Mouse (Mus musculus) CH12.LX (cell line): Measurements from ENCODE around the gene Olfr262.

Source experiments
- CHD1 ChIP-seq: IDR thresholded peaks from 2 replicates; pipeline ENCODE4 v1.6.1; 2012; ENCODE audit warnings: low read depth, low read length, improper control_type of control experiment, inconsistent platforms
- ELF1 ChIP-seq: IDR thresholded peaks from 2 replicates; pipeline ENCODE4 v1.6.1; 2014; ENCODE audit warnings: low read depth, mild to moderate bottlenecking, inconsistent platforms, low read length, improper control_type of control experiment
- EP300 ChIP-seq: IDR thresholded peaks from 2 replicates; pipeline ENCODE4 v1.6.1; 2011; ENCODE audit warnings: low read length, improper control_type of control experiment
- MAX ChIP-seq: IDR thresholded peaks from 2 replicates; pipeline ENCODE4 v1.6.1; 2011; ENCODE audit warnings: low read length, improper control_type of control experiment
- MYC ChIP-seq: IDR thresholded peaks from 2 replicates; pipeline ENCODE4 v1.6.1; 2011; ENCODE audit warnings: low read depth, mild to moderate bottlenecking, improper control_type of control experiment, low read length

- TF ChIP-seq ELF1, result no peak
- no peak for TF ChIP-seq EP300
- TF ChIP-seq CHD1, result no peak
- TF ChIP-seq MYC, result no peak
- TF ChIP-seq MAX, result no peak
Measured at GRCm38 (mm10) chr19:12200334-12200733, 41.1 kb downstream of the Olfr262 start, which contains the start of gene Olfr1431.
